Mouse (Mus musculus): ENCODE data around the gene Fam234b.

DNA sequence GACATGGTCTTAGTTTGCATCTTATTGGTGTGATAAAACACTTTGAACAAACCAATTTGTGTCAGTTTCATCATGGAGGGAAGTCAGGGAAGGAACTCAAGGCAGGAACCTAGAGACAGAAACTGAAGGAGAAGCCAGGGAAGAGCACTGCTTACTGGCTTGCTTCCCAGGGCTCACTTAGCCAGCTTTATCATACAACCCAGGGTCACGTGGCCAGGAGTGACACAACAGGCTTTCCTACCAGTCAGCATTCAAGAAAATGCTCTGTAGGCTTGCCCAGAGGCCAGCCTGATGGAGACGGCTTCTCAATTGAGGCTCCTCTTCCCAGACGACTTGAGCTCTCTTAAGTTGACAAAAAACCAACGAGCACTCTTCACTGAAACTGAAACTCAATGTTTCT is 2.9 kb upstream of the Fam234b start:
- TF ChIP-seq HCFC1 (IDR thresholded peaks at IDR 0.05; ENCODE audit: borderline replicate concordance, insufficient read depth, low read length): no peak
- TF ChIP-seq MAFK (IDR thresholded peaks at IDR 0.05; ENCODE audit: insufficient read depth, low read depth, low read length): no peak
